18 mouse cellular contexts compared by ENCODE assay signal in genomic region chr5:51842189-51842588, GRCm38 (mm10).
"Had no signal": no experiment of that assay in that cellular context is flagged by ENCODE, and none has a peak within 500 bp of the region (broad histone marks: within the 10 kb centered on the region; RNA-seq: fewer than 3 reads in every experiment).

No protein-coding gene starts in this region.

- H3K9me3 ChIP-seq: lung, embryonic 15.5 days; midbrain, embryonic 10.5 days; midbrain, embryonic 13.5 days; neural tube, embryonic 13.5 days; stomach, embryonic 15.5 days had no signal

- DNase-seq: kidney, adult 18-20 months; kidney, adult 9 months; kidney, postnatal 10 days; kidney, postnatal 36 days; lung, postnatal 14 days; lung, postnatal 4 days; retina, postnatal 1 day; right cerebral cortex, postnatal 25 days; spleen, adult 18-20 months; thymus, postnatal 25 days had no signal

- H3K27me3 ChIP-seq: lung, embryonic 15.5 days; midbrain, embryonic 13.5 days; neural tube, embryonic 13.5 days; stomach, embryonic 15.5 days had no signal

- H3K9ac ChIP-seq: lung, embryonic 15.5 days; midbrain, embryonic 13.5 days; neural tube, embryonic 13.5 days; stomach, embryonic 15.5 days had no signal

- H3K4me2 ChIP-seq: lung, embryonic 15.5 days; midbrain, embryonic 13.5 days; neural tube, embryonic 13.5 days; stomach, embryonic 15.5 days had no signal

- H3K27ac ChIP-seq: lung, embryonic 15.5 days; midbrain, embryonic 10.5 days; midbrain, embryonic 13.5 days; neural tube, embryonic 13.5 days; stomach, embryonic 15.5 days had no signal

- H3K4me1 ChIP-seq: lung, embryonic 15.5 days; midbrain, embryonic 10.5 days; midbrain, embryonic 13.5 days; stomach, embryonic 15.5 days had no signal

- ATAC-seq: intestine, embryonic 16.5 days; midbrain, embryonic 13.5 days; midbrain, embryonic 16.5 days had no signal

- H3K36me3 ChIP-seq: lung, embryonic 15.5 days; midbrain, embryonic 10.5 days; midbrain, embryonic 13.5 days; neural tube, embryonic 13.5 days; stomach, embryonic 15.5 days had no signal

- H3K4me3 ChIP-seq: lung, embryonic 15.5 days; midbrain, embryonic 10.5 days; midbrain, embryonic 13.5 days; myocyte; neural tube, embryonic 13.5 days; stomach, embryonic 15.5 days had no signal
